Mouse (Mus musculus): ENCODE data around the gene Il16. TPM values are rescaled to one million over a fixed set of nuclear protein-coding genes. Genes with fewer than 3 reads are reported as not detected.

Gene Il16
- polyA plus RNA-seq, 1 experiment from 2014 or later, result 4.5 TPM

DNA sequence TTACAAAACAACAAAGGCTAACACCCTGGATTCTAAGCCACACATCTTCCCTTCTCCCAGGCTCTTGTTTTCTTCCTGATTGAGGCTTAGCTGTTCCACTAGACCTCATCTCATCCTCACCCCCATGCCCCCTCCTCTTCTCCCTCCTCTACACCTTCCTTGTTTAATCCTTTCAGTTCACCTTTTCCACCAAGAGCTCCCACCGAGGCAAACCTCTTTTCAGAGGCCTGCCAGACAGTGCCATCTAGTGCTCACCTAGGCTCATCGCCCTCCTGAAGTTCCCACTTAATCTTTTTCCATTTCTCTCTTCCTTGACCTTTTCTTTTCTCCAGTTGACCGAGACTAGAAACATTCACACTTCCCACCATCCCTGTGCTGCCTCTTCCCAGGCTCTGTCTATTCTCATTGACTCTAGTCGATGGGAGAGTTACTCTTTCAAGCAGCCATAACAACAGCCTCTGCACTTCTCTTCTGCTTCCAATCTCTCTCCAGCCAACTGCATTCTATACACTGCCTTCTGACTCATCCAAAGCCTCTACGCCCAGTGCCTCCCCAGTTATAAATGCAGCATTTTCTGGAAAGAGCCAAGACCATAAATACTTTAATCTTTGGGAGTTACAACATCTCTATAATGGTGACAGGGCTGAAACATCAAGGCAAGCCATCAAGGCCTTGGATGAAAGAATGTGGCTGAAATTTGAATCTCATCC, 69.8 kb downstream of the Il16 start:
- H3K36me3 ChIP-seq (ENCODE audit: control insufficient read depth, insufficient read depth, low read length), result no peaks in the 10 kb centered on the region
- H3K4me3 ChIP-seq (ENCODE audit: low read length), result no peak overlapping the region
- H3K27ac ChIP-seq (ENCODE audit: low read length), result no peak overlapping the region
- no peaks in the 10 kb centered on the region for H3K27me3 ChIP-seq (ENCODE audit: control insufficient read depth, insufficient read depth, low read depth, low read length)
- no peaks in the 10 kb centered on the region for H3K9me3 ChIP-seq (ENCODE audit: control insufficient read depth, low read length)
- ATAC-seq (ENCODE audit: low read depth), result no peak
- H3K9ac ChIP-seq (ENCODE audit: low read length), result no peak overlapping the region
- no peak overlapping the region for H3K4me2 ChIP-seq (ENCODE audit: low read depth, low read length)
- WGBS, result 29% methylated on average over 5 of the region's 5 CpGs
- no peaks in the 10 kb centered on the region for H3K4me1 ChIP-seq (replicated peaks; ENCODE audit: control insufficient read depth, insufficient read depth, low read length)

DNA sequence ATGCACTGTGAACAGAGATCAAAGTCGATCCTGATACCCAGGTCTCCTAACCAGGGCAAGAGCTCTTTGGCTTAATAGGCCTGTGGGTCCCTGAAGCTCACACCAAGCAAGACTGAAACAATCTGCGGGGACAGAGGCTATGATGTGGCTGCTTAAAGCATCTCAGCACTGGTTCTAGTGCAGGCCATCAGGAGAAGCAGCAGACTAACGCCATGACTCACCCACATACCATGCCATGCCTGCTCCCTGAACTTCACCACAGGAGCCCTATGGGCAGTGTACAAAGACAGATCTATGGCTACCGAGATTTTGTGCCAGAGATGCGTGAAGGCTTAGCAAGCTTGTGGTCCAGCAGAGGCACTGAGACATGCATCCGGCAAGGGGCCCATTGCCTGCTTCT, 74.0 kb downstream of the Il16 start:
- WGBS, result 89% methylated on average over 6 of the region's 6 CpGs
- Histone ChIP-seq H3K36me3 (ENCODE audit: control insufficient read depth, insufficient read depth, low read length) (no peaks in the 10 kb centered on the region), H3K9ac (ENCODE audit: low read length) (no peak overlapping the region), H3K4me1 (replicated peaks; ENCODE audit: control insufficient read depth, insufficient read depth, low read length) (no peaks in the 10 kb centered on the region), H3K4me2 (ENCODE audit: low read depth, low read length) (no peak overlapping the region), H3K27ac (ENCODE audit: low read length) (no peak overlapping the region), H3K4me3 (ENCODE audit: low read length) (no peak overlapping the region), H3K9me3 (ENCODE audit: control insufficient read depth, low read length) (no peaks in the 10 kb centered on the region), H3K27me3 (ENCODE audit: control insufficient read depth, insufficient read depth, low read depth, low read length) (no peaks in the 10 kb centered on the region)
- ATAC-seq (ENCODE audit: low read depth), result no peak

DNA sequence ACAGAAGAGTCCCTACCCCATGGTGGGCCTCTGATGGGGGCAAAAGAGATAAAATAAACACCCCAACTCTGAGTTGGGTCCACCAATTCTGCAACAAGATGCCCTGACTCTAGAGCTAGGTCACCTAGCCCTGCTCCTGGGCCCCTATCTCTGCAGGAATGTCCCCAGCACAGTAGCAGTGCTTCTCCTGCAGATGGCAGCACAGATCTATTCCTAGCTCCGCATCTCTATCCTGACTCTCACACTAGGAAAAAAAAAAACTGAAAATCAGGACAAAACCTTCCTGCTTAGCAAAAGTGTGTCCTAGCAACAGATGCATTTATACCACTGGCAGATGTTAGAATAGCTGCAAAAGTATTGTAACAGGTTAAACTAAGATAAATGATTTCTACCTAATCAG, 76.8 kb downstream of the Il16 start:
- no peak for ATAC-seq (ENCODE audit: low read depth)
- Histone ChIP-seq H3K4me3 (ENCODE audit: low read length) (no peak overlapping the region), H3K9ac (ENCODE audit: low read length) (no peak overlapping the region), H3K4me2 (ENCODE audit: low read depth, low read length) (no peak overlapping the region), H3K36me3 (ENCODE audit: control insufficient read depth, insufficient read depth, low read length) (no peaks in the 10 kb centered on the region), H3K27ac (ENCODE audit: low read length) (no peak overlapping the region), H3K9me3 (ENCODE audit: control insufficient read depth, low read length) (no peaks in the 10 kb centered on the region), H3K27me3 (ENCODE audit: control insufficient read depth, insufficient read depth, low read depth, low read length) (no peaks in the 10 kb centered on the region), H3K4me1 (replicated peaks; ENCODE audit: control insufficient read depth, insufficient read depth, low read length) (no peaks in the 10 kb centered on the region)
- WGBS, result 9% methylated on average over 1 of the region's 1 CpGs

DNA sequence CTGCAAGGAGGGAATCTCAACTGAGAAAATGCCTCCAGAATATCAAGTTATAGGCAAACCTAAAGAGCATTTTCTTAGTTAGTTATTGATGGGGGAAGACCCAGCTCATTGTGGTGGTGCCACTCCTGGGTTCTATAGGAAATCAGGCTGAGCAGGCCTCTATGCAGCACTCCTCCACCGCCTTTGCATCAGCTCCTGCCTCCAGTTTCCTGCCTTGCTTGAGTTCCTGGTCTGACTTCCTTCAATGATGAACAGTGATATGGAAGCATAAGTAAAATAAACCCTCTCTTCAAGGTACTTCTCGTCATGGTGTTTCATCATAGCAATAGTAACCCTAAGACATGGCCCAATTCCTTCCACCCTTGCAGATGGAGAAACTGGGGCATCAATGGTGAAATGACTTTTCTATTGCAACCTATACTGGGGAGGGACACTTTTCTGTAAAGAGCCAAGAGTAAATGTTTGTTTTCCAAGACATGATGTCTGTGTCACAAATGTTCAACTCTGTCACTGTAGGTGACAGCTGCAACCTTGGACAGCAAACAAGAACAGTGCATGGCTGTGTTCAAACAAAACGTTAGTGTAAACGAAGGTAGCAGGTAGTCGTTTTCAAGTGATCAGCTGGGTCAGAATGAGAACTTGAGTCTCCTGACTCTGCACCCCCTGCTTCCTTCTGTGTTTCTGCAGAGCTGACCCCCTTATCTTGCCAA, 77.4 kb downstream of the Il16 start:
- H3K9me3 ChIP-seq (ENCODE audit: control insufficient read depth, low read length), result no peaks in the 10 kb centered on the region
- no peak overlapping the region for H3K4me2 ChIP-seq (ENCODE audit: low read depth, low read length)
- H3K27ac ChIP-seq (ENCODE audit: low read length), result no peak overlapping the region
- H3K4me3 ChIP-seq (ENCODE audit: low read length), result no peak overlapping the region
- H3K4me1 ChIP-seq (replicated peaks; ENCODE audit: control insufficient read depth, insufficient read depth, low read length), result no peaks in the 10 kb centered on the region
- H3K27me3 ChIP-seq (ENCODE audit: control insufficient read depth, insufficient read depth, low read depth, low read length), result no peaks in the 10 kb centered on the region
- no peak for ATAC-seq (ENCODE audit: low read depth)
- WGBS, result 63% methylated on average over 5 of the region's 5 CpGs
- no peaks in the 10 kb centered on the region for H3K36me3 ChIP-seq (ENCODE audit: control insufficient read depth, insufficient read depth, low read length)
- no peak overlapping the region for H3K9ac ChIP-seq (ENCODE audit: low read length)

DNA sequence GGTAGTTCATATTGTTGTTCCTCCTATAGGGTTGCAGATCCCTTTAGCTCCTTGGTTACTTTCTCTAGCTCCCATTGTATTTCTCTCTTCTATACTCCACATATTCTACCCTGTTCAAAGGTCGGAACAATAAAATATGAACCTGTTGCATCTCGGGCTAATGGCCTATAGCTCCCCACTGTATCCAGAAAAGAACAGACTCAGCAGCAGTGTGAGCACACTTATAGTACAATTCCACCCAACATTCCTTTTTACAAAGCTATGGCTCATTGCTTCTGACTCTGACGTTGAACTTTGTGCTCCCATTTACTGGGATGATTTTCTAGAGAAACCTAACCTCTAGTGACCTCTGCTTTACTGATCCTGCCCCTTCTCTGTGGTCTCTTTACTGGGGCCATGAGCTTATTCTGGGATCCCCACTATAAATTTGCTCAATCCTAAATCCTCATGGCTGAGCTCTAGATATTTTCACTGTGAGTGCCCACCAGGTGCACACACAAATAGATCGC, 79.4 kb downstream of the Il16 start:
- Histone ChIP-seq H3K4me2 (ENCODE audit: low read depth, low read length) (no peak overlapping the region), H3K4me1 (replicated peaks; ENCODE audit: control insufficient read depth, insufficient read depth, low read length) (no peaks in the 10 kb centered on the region), H3K36me3 (ENCODE audit: control insufficient read depth, insufficient read depth, low read length) (no peaks in the 10 kb centered on the region), H3K27me3 (ENCODE audit: control insufficient read depth, insufficient read depth, low read depth, low read length) (no peaks in the 10 kb centered on the region), H3K9ac (ENCODE audit: low read length) (no peak overlapping the region), H3K9me3 (ENCODE audit: control insufficient read depth, low read length) (no peaks in the 10 kb centered on the region), H3K4me3 (ENCODE audit: low read length) (no peak overlapping the region), H3K27ac (ENCODE audit: low read length) (no peak overlapping the region)
- 82% methylated on average over 4 of the region's 4 CpGs for WGBS
- ATAC-seq (ENCODE audit: low read depth), result no peak

DNA sequence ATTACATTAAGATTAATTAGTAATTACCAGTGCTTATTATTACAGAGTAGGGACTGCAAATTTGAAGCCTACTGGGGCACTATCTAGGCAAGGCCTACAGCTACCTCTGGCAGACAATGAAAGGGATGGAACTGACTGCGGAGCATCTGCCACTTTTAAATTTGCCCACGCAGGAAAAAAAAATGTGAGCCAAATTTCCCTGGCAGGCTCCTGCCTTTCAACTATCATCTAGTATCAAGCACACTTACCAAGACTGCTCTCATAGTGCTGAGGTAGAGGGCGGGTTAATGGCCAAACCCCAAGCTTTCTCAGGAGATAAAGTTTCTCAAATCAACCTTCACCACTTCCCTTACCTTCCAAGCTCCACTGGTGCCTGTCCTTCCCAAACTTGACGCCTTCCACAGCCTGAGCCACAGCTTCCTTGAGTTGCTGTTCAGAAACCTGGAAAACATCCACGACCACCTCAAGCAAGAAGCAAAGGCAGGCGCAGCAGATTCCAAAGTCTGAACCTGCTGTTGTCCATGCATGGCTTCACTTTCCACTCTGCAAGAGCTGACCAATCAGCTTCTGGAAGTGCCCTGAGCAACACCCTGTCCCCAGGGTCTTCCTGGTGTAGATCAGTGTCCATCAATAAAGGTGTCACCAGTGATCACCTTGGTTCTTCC, 82.7 kb downstream of the Il16 start:
- H3K4me2 ChIP-seq (ENCODE audit: low read depth, low read length), result no peak overlapping the region
- WGBS, result 86% methylated on average over 6 of the region's 6 CpGs
- H3K27ac ChIP-seq (ENCODE audit: low read length), result no peak overlapping the region
- no peak for ATAC-seq (ENCODE audit: low read depth)
- no peak overlapping the region for H3K4me3 ChIP-seq (ENCODE audit: low read length)
- no peak overlapping the region for H3K9ac ChIP-seq (ENCODE audit: low read length)
- H3K27me3 ChIP-seq (ENCODE audit: control insufficient read depth, insufficient read depth, low read depth, low read length), result no peaks in the 10 kb centered on the region
- no peaks in the 10 kb centered on the region; the same call in 1 of the 2 replicates for H3K4me1 ChIP-seq (replicated peaks; ENCODE audit: control insufficient read depth, insufficient read depth, low read length)
- peaks cover 4% of the 10 kb centered on the region; the same call in 1 of the 2 replicates for H3K36me3 ChIP-seq (ENCODE audit: control insufficient read depth, insufficient read depth, low read length)
- no peaks in the 10 kb centered on the region for H3K9me3 ChIP-seq (ENCODE audit: control insufficient read depth, low read length)

DNA sequence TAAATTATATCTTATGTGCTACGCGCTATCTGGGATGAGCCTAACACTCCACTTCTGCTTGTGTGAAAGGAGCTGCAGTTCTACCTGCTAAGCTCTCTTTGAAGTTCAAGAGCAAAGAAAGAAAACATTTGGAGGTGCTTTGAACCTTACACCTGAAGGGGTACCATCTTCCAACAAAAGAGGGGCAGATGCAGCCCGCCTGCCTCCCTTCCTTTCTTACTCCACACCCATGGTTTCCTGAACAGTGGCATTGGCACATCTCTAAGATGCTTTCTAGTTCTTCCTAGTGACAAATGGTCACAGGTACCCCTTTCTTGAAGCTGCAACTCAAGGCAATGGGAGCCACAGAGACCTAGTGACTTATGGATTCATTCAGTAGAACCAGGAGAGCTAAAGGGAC, 83.8 kb downstream of the Il16 start:
- no peak overlapping the region for H3K4me2 ChIP-seq (ENCODE audit: low read depth, low read length)
- no peak overlapping the region for H3K4me3 ChIP-seq (ENCODE audit: low read length)
- ATAC-seq (ENCODE audit: low read depth), result no peak
- H3K27ac ChIP-seq (ENCODE audit: low read length), result no peak overlapping the region
- H3K9me3 ChIP-seq (ENCODE audit: control insufficient read depth, low read length), result no peaks in the 10 kb centered on the region
- H3K36me3 ChIP-seq (ENCODE audit: control insufficient read depth, insufficient read depth, low read length), result peaks cover 4% of the 10 kb centered on the region; the same call in 1 of the 2 replicates
- no peaks in the 10 kb centered on the region; the same call in 1 of the 2 replicates for H3K4me1 ChIP-seq (replicated peaks; ENCODE audit: control insufficient read depth, insufficient read depth, low read length)
- no peaks in the 10 kb centered on the region for H3K27me3 ChIP-seq (ENCODE audit: control insufficient read depth, insufficient read depth, low read depth, low read length)
- 95% methylated on average over 3 of the region's 3 CpGs for WGBS
- no peak overlapping the region for H3K9ac ChIP-seq (ENCODE audit: low read length)

DNA sequence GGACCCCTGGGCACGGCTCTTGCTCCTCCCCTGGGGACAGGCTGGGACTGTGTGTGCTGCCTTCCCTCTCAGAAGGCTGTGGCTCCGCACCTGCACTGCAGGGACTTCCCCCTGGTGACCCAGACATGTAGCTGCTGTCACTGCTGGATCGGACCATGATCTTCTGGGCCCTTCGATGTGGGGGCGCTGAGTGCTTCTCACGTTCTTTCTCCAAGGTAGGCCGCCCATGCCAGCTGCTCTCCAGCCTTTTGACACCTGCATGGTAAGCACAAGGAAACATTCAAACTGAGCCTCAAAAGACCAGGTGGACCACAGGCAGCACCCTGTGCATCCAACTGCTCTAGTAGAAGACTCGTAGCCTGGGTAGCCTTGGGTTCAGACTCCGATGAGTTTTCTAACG, 84.5 kb downstream of the Il16 start:
- Histone ChIP-seq H3K4me3 (ENCODE audit: low read length) (no peak overlapping the region), H3K27ac (ENCODE audit: low read length) (no peak overlapping the region), H3K36me3 (ENCODE audit: control insufficient read depth, insufficient read depth, low read length) (peaks cover 4% of the 10 kb centered on the region; the same call in 1 of the 2 replicates), H3K9ac (ENCODE audit: low read length) (no peak overlapping the region), H3K4me2 (ENCODE audit: low read depth, low read length) (no peak overlapping the region), H3K4me1 (replicated peaks; ENCODE audit: control insufficient read depth, insufficient read depth, low read length) (no peaks in the 10 kb centered on the region; the same call in 1 of the 2 replicates), H3K27me3 (ENCODE audit: control insufficient read depth, insufficient read depth, low read depth, low read length) (no peaks in the 10 kb centered on the region), H3K9me3 (ENCODE audit: control insufficient read depth, low read length) (no peaks in the 10 kb centered on the region)
- ATAC-seq (ENCODE audit: low read depth), result no peak
- 86% methylated on average over 10 of the region's 10 CpGs for WGBS

DNA sequence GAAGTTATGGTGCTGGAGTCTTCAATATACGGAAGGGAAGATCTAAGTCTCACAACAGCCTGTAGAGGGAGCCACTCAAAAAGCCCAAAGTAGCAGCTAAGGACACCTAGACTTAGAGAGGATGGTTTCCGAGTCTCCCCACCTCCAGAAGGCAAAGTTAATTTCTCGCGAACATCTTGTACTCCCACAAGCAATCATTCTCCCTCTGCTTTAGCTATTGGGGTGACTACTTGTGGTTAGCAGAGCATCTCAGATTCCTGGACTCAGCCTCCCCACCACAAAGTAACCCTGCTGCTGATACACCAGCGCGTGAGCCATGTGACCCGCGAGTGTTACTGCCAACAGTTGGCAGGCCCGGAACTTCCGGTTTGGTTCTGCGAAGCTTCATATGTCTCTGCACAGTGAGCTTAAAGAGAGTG, 85.2 kb downstream of the Il16 start:
- H3K27ac ChIP-seq (ENCODE audit: low read length), result no peak overlapping the region
- ATAC-seq (ENCODE audit: low read depth), result no peak
- 86% methylated on average over 11 of the region's 11 CpGs for WGBS

More for the DNA sequence above, 85.2 kb downstream of the Il16 start:
- Histone ChIP-seq H3K36me3 (ENCODE audit: control insufficient read depth, insufficient read depth, low read length) (peaks cover 4% of the 10 kb centered on the region; the same call in 1 of the 2 replicates), H3K4me3 (ENCODE audit: low read length) (no peak overlapping the region), H3K4me2 (ENCODE audit: low read depth, low read length) (no peak overlapping the region), H3K9me3 (ENCODE audit: control insufficient read depth, low read length) (no peaks in the 10 kb centered on the region), H3K4me1 (replicated peaks; ENCODE audit: control insufficient read depth, insufficient read depth, low read length) (no peaks in the 10 kb centered on the region; the same call in 1 of the 2 replicates), H3K27me3 (ENCODE audit: control insufficient read depth, insufficient read depth, low read depth, low read length) (no peaks in the 10 kb centered on the region), H3K9ac (ENCODE audit: low read length) (no peak overlapping the region)

Measured in lung, embryonic 16.5 days (tissue).